Mouse (Mus musculus) hindbrain, embryonic 16.5 days (tissue): ENCODE measurements around the gene Rmdn3. TPM values are rescaled to one million over a fixed set of nuclear protein-coding genes. Genes with fewer than 3 reads are reported as not detected.
A peak's percentile ranks its signal among the peaks of the same experiment; 100 is the strongest.

Experiments used
- ATAC-seq: fragments of 200-750 bp; cut with Nextera tagmentation; 2 replicates; pipeline ENCODE4 v1.8.0; 2017; ENCODE audit warnings: moderate TSS enrichment, moderate library complexity
- H3K27ac ChIP-seq: fragments of 300-500 bp; sonication (generic); 2 replicates; pipeline ENCODE4 v1.5.1; 2014; ENCODE audit warnings: low read depth, mild to moderate bottlenecking, control low read depth, low read length, moderate library complexity
- H3K27me3 ChIP-seq: fragments of 300-500 bp; sonication (generic); replicated peaks from 2 replicates; pipeline ENCODE4 v1.6.1; 2014; ENCODE audit warnings: low read length; ENCODE audit not compliant: control insufficient read depth, insufficient read depth
- H3K36me3 ChIP-seq: fragments of 300-500 bp; sonication (generic); 2 replicates; pipeline ENCODE4 v1.6.1; 2014; ENCODE audit warnings: mild to moderate bottlenecking, low read length, moderate library complexity, mixed read lengths; ENCODE audit not compliant: control insufficient read depth, insufficient read depth
- H3K4me1 ChIP-seq: fragments of 300-500 bp; sonication (generic); 2 replicates; pipeline ENCODE4 v1.6.1; 2014; ENCODE audit warnings: low read depth, low read length; ENCODE audit not compliant: control insufficient read depth, insufficient read depth
- H3K4me2 ChIP-seq: fragments of 300-500 bp; sonication (generic); 2 replicates; pipeline ENCODE4 v1.6.1; 2014; ENCODE audit warnings: mild to moderate bottlenecking, low read length, control low read depth, moderate library complexity
- H3K4me3 ChIP-seq: fragments of 300-500 bp; sonication (generic); 2 replicates; pipeline ENCODE4 v1.5.1; 2014; ENCODE audit warnings: mild to moderate bottlenecking, low read length, control low read depth, moderate library complexity
- H3K9ac ChIP-seq: fragments of 300-500 bp; sonication (generic); 2 replicates; pipeline ENCODE4 v1.6.1; 2014; ENCODE audit warnings: low read depth, mild to moderate bottlenecking, control low read depth, low read length, moderate library complexity
- H3K9me3 ChIP-seq: fragments of 300-500 bp; sonication (generic); 2 replicates; pipeline ENCODE4 v1.6.1; 2014; ENCODE audit warnings: mild to moderate bottlenecking, low read length, moderate library complexity; ENCODE audit not compliant: control insufficient read depth
- WGBS: fragments of 180-500 bp; shearing (Covaris S2); extraction: QIAGEN DNeasy Blood & Tissue Kit; methylation state at CpG from one replicate; pipeline ENCODE4 v1.1.7; 2014; 5-methylcytosine and 5-hydroxymethylcytosine counted together
- polyA plus RNA-seq: library from polyadenylated mRNA; unstranded; fragments of >200 nt; fragmentation: Nextera tagmentation; extraction: Ambion mirVana; gene quantifications from 2 replicates; pipeline ENCODE4 v1.2.1, GENCODE M21; 2015

Rmdn3 gene
- polyA plus RNA-seq, 1 experiment from 2014 or later = 50.1 TPM

DNA sequence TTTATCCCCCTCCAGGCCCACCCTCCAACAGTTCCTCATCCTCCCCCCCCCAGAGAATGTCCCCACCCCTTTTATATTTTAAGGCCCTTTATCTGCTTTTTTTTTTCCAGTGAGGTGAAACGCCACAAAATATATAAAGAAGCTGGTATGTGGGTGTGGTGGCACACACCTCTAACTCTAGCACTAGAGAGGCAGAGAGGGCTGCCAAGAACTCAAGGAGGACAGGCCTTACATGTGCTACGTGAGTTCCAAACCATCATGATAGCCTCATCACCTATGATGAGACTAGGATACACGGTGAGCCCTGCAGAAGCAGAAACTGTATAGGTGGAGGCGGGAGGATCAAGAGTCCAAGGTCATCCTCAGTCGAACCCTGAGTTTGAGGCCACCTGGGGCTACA, 34.1 kb upstream of the Rmdn3 start:
- WGBS = 86% methylated on average over 5 of the region's 5 CpGs
- Histone ChIP-seq H3K4me1 (peaks cover 3% of the 10 kb centered on the region; the same call in 1 of the 2 replicates), H3K36me3 (no peaks in the 10 kb centered on the region)

DNA sequence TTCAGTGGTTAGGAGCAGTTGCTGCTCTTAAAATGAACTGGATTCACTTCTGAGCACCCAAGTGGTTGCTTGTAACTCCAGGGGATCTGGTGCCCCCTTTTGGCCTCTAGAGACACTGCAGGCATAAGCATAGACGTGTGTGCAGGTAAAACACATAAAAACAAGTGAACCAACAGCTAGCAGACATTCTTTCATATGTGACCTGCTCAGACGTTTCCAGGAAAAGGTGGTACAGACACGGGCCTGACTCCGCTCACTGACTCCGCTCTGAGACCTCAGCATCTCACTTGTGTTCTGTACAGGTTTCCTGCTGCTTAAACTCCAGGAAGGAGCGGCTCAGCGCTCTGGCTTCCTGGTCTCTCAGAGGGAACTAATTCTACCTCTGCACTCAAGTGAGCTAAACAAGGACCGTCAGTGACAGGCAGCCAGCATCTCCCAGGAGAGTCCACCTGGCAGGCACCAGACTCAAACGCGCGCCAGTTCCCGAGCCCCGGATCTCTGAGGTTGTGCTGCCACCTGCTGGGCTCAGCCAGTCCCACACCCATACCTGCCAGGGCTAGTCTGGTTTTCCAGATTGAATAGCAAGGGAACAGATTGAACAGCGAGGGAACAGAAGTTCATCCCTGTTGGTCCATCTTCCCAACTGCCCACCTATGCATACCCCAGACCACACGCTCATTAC, 32.3 kb upstream of the Rmdn3 start:
- H3K9me3 ChIP-seq = no peaks in the 10 kb centered on the region
- H3K27me3 ChIP-seq = no peaks in the 10 kb centered on the region

More for the DNA sequence above, 34.1 kb upstream of the Rmdn3 start:
- no peaks in the 10 kb centered on the region for H3K27me3 ChIP-seq
- H3K4me3 ChIP-seq = no peak overlapping the region
- no peaks in the 10 kb centered on the region for H3K9me3 ChIP-seq
- H3K9ac ChIP-seq = no peak overlapping the region
- H3K27ac ChIP-seq = no peak overlapping the region
- ATAC-seq = no peak
- H3K4me2 ChIP-seq = no peak overlapping the region

DNA sequence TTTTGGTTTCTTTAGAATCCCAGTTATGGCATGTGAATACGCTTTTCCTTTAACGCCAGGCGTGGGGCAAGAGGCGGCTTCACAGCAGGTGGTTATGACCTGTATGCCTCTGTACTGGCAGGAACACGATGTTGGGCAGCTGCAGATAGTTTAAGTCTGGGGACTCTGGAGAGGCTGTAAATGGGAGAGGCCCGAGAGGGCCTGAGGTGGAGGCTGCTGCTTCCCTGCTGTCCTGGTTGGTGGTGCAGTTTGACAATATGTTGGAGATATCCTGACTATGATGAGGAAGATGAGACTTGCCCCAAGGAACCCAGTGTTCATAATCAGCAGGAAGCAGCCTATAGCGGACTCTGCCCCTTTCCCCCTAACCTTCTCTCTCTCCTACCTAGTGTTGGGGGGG, 26.1 kb upstream of the Rmdn3 start:
- Histone ChIP-seq H3K4me3 (no peak overlapping the region), H3K36me3 (peaks cover 16% of the 10 kb centered on the region), H3K4me1 (no peaks in the 10 kb centered on the region), H3K9ac (no peak overlapping the region), H3K9me3 (no peaks in the 10 kb centered on the region), H3K27ac (no peak overlapping the region), H3K27me3 (no peaks in the 10 kb centered on the region), H3K4me2 (no peak overlapping the region)
- WGBS = 74% methylated on average over 7 of the region's 7 CpGs
- no peak for ATAC-seq

More for the DNA sequence above, 32.3 kb upstream of the Rmdn3 start:
- no peak overlapping the region for H3K27ac ChIP-seq
- peak overlapping the region; percentile 56 for H3K4me2 ChIP-seq
- 9% methylated on average over 15 of the region's 15 CpGs for WGBS
- peaks cover 3% of the 10 kb centered on the region; the same call in 1 of the 2 replicates for H3K4me1 ChIP-seq
- peaks cover 2% of the 10 kb centered on the region for H3K36me3 ChIP-seq
- peak; percentile 88 for ATAC-seq
- H3K9ac ChIP-seq = no peak overlapping the region; the same call in 1 of the 2 replicates
- H3K4me3 ChIP-seq = peak overlapping the region; percentile 25; the same call in 1 of the 2 replicates

DNA sequence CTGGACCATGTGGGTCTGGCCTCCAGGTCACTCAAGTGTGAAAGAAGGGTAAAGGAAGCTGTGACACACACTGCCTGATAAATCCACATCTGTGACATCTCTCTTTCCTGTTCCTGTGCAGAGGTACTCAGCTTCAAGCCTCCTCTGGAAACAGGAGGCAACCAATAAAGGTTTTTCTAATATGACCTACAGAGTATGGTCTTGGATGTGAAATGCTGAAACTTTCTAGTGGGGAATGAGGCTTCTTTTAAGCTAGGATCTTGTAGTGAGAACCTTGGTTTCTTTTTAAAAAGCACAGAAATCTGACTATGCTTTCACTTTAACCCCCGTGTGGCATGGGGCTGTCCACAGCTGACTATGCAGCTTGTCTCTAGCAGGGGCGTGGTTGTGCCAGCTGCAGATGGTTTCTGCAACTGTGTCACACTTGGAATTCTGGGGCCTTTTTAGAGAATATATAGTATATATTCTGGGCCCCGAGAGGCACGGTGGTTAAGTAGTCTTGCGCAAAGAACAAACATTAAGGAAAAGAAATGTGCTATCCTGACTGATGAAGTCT, 20.6 kb upstream of the Rmdn3 start:
- Histone ChIP-seq H3K4me2 (no peak overlapping the region), H3K27ac (no peak overlapping the region), H3K4me3 (no peak overlapping the region), H3K4me1 (peaks cover 16% of the 10 kb centered on the region), H3K9me3 (no peaks in the 10 kb centered on the region), H3K27me3 (no peaks in the 10 kb centered on the region), H3K36me3 (peaks cover 12% of the 10 kb centered on the region), H3K9ac (no peak overlapping the region)
- 81% methylated on average over 5 of the region's 5 CpGs for whole genome bisulfite sequencing
- no peak for ATAC-seq

DNA sequence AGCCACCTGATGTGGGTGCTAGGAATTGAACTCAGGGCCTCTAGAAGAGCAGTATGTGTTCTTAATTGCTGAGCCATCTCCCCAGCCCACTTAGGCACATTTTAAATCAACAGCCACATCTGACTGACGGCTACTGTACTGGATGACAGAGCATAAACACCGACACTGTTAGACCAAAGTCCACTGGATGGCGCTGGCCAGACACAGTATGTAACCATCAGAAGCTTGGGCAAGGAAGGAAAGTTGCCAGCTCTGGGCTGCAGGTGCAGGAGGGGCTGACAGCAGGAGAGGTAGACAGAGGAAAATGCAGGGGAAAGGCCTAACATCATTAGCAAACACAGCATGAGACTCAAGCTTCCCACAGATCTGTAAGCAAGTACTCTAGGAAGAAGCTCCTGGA, 19.9 kb upstream of the Rmdn3 start:
- 54% methylated on average over 3 of the region's 3 CpGs for WGBS
- Histone ChIP-seq H3K4me1 (peaks cover 18% of the 10 kb centered on the region), H3K9ac (no peak overlapping the region), H3K36me3 (peaks cover 12% of the 10 kb centered on the region), H3K4me2 (no peak overlapping the region), H3K27ac (no peak overlapping the region), H3K4me3 (no peak overlapping the region), H3K9me3 (no peaks in the 10 kb centered on the region), H3K27me3 (no peaks in the 10 kb centered on the region)
- no peak for ATAC-seq

DNA sequence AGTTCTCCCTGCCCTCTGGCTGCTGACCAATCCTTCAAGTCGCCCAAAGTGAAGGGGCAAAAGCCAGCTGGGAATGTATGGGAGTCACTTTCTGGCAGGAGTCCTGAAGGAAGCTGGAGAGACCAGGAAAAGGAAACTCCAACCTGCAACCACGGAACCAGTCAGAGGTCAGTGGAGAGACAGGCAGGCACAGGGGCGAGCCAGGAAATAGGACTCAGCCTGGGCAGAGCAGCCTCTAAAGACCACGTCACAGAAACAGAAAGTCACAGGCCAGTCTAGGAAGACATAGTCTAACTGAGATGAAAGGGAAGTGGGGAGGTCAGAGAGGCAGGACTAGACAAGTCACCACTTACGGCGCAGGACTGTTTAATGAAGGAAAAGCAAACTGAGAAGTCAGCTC, 18.8 kb upstream of the Rmdn3 start:
- H3K4me3 ChIP-seq = no peak overlapping the region
- ATAC-seq = no peak
- H3K27me3 ChIP-seq = no peaks in the 10 kb centered on the region
- no peak overlapping the region for H3K9ac ChIP-seq
- 71% methylated on average over 6 of the region's 6 CpGs for WGBS
- peaks cover 12% of the 10 kb centered on the region for H3K36me3 ChIP-seq
- no peak overlapping the region for H3K4me2 ChIP-seq
- no peaks in the 10 kb centered on the region for H3K9me3 ChIP-seq
- H3K4me1 ChIP-seq = peaks cover 18% of the 10 kb centered on the region
- no peak overlapping the region for H3K27ac ChIP-seq

DNA sequence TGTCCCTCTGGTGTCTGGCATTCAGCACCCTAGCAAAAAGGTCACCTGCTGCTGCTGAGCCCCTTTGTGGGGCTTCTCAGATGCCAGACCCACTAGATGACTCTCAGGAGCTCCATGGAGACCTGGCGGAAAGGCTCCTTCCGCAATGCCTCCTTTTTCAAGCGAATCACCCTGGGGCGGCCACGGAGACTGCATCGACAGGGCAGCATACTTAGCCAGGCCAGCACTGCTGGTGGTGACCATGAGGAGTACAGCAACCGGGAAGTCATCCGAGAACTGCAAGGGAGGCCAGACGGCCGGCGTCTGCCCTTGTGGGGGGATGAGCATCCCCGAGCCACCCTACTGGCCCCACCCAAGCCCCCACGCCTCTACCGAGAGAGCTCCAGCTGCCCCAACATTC, 18.0 kb upstream of the Rmdn3 start:
- H3K4me1 ChIP-seq = peaks cover 18% of the 10 kb centered on the region
- 51% methylated on average over 13 of the region's 14 CpGs for WGBS

DNA sequence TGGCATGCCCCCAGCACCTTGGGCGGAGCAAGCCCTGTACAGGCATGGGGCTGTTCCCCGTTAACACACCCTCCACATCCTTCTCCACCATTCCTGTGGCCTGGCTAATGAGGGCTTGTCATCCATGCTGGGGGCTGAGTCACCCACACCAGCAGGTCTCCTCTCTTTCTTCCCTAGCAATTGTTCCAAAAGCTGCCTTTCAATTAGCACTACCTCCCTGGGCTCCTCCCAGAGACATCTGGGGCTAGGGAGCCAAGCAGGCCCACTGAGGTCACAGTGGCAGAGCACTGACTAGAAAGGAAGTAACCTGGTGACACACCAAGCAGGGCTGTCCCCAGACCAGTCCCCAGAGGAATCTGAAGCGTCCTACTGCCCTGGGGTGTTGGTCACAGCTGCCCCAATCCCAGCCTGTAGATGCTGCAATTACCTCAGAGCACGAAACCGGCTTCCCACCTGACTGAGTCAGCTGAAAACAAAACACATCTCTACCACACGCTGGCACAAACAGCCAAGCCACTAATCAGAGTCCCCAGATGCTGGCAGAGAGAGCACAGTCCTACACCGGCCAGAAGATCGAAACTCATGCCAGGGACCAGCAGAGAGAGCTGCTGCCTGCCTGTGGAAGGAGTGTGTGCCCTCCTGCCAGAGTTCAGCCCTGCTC, 17.3 kb upstream of the Rmdn3 start, which contains the start of gene Gm14137:
Gene Gm14137, plus strand, starts transcription at position 519 of the 661 bp plus-strand sequence.
- ATAC-seq = no peak; the same call in 1 of the 2 replicates
- Histone ChIP-seq H3K4me2 (no peak within 1 kb of the TSS), H3K27ac (no peak within 1 kb of the TSS), H3K4me1 (peaks cover 18% of the 10 kb centered on the region), H3K36me3 (peaks cover 6% of the 10 kb centered on the region; the same call in 1 of the 2 replicates), H3K9ac (no peak within 1 kb of the TSS; the same call in 1 of the 2 replicates), H3K9me3 (no peaks in the 10 kb centered on the region), H3K4me3 (no peak within 1 kb of the TSS), H3K27me3 (no peaks in the 10 kb centered on the region)
- WGBS = 41% methylated on average over 8 of the region's 8 CpGs

More for the DNA sequence above, 18.0 kb upstream of the Rmdn3 start:
- Histone ChIP-seq H3K4me2 (no peak overlapping the region), H3K36me3 (peaks cover 9% of the 10 kb centered on the region), H3K9me3 (no peaks in the 10 kb centered on the region), H3K27ac (no peak overlapping the region), H3K9ac (no peak overlapping the region), H3K27me3 (no peaks in the 10 kb centered on the region), H3K4me3 (no peak overlapping the region)
- no peak for ATAC-seq
